Mouse (Mus musculus) neutrophil, adult 59 days (primary cell): ENCODE measurements around the gene Hk3. TPM values are rescaled to one million over a fixed set of nuclear protein-coding genes. Genes with fewer than 3 reads are reported as not detected.

ENCODE experiments used
- total RNA-seq, 2 experiments: library from RNA; stranded (reverse); gene quantifications; 1 replicate in 1 of 2; 2 replicates in 1 of 2; pipeline ENCODE4 v1.2.4; 2023

The Hk3 gene
- 100 to 1,000 TPM; 382 to 434 TPM for total RNA-seq

DNA sequence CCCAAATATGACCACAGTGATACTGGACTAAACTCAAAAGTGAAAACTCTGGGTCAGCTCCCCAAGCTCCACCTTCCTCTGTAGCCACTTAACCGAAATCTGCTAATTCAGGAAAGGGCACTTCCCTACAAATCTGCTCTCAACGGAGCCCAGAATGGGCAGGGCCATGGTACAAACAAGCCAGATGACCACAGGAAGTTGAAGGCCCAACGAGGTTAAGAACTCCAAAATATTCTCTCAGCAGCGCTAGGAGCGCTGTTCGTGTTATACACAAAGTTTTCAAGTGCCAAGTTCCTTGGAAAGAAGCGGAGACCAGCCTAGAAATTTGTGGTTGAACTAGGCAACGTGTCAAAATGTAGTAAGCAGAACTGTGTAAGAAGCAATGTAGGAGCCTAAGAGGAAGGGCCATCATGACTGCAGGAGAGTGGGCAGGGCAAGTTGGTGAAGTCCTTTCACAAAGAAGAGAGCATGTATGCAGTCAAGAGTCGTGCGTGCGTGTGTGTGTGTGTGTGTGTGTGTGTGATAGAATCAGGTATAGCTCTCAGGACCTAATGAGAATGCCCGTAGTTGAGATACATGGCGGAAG is at the start of gene Hk3:
TSS of gene Hk3 (minus strand) at position 192 of the 586 bp plus-strand sequence.

Other genes with a start within 250 kb of the Hk3 start
- gene Eif4e1b, start 237.4 kb downstream of the Hk3 start, total RNA-seq, result not detected
- 10 to 100 TPM; 10.1 to 15.7 TPM for gene Tspan17, start 232.0 kb downstream of the Hk3 start, total RNA-seq
- under 1 TPM in 1 of 2 experiments, not detected in 1; 0.11 TPM for gene Unc5a, start 72.0 kb downstream of the Hk3 start, total RNA-seq
- gene Uimc1, start 78.9 kb upstream of the Hk3 start, total RNA-seq, result 10 to 100 TPM; 36.0 to 41.3 TPM
- gene Zfp346, start 83.9 kb upstream of the Hk3 start, total RNA-seq, result 1 to 10 TPM; 9.1 to 9.8 TPM
- gene Gm17617, start 112.2 kb upstream of the Hk3 start, total RNA-seq, result not detected
- gene Fgfr4, start 131.3 kb upstream of the Hk3 start, total RNA-seq, result not detected
- gene Nsd1, start 188.4 kb upstream of the Hk3 start, total RNA-seq, result 100 to 1,000 TPM in 1 of 2 experiments, 10 to 100 TPM in 1; 99.7 to 103 TPM